Mouse (Mus musculus): ENCODE measurements around the gene Nek6.

The Nek6 gene

GRCm38 (mm10) chr2:38511487-38512307 is at the start of gene Nek6:
Gene Nek6 (plus strand): TSS chr2:38511643.
- peak; percentile 38 to 58 for DNase-seq (ENCODE audit: low spot score in 2 of 2)

GRCm38 (mm10) chr2:38462323-38462722 is 49.1 kb upstream of the Nek6 start:
- no peak for DNase-seq (ENCODE audit: low spot score in 2 of 2)

- DNase-seq (ENCODE audit: low spot score in 2 of 2), result no peak
These were observed 42.6 kb upstream of the Nek6 start for GRCm38 (mm10) chr2:38468845-38469244.

- DNase-seq (ENCODE audit: low spot score in 2 of 2), result no peak
These were observed 39.7 kb upstream of the Nek6 start for GRCm38 (mm10) chr2:38471745-38472144.

GRCm38 (mm10) chr2:38472829-38473228 is 38.6 kb upstream of the Nek6 start:
- DNase-seq (ENCODE audit: low spot score in 2 of 2), result no peak

- DNase-seq (ENCODE audit: low spot score in 2 of 2), result no peak
These were observed 34.5 kb upstream of the Nek6 start for GRCm38 (mm10) chr2:38476871-38477496.

GRCm38 (mm10) chr2:38477497-38477873 is 34.0 kb upstream of the Nek6 start:
- DNase-seq (ENCODE audit: low spot score in 2 of 2), result no peak

- DNase-seq (ENCODE audit: low spot score in 2 of 2), result no peak
These were observed 32.8 kb upstream of the Nek6 start for GRCm38 (mm10) chr2:38478683-38479082.

GRCm38 (mm10) chr2:38479541-38479940 is 31.9 kb upstream of the Nek6 start:
- no peak for DNase-seq (ENCODE audit: low spot score in 2 of 2)

GRCm38 (mm10) chr2:38481166-38481778 is 30.2 kb upstream of the Nek6 start:
- peak in 1 of 2 experiments; percentile 59 for DNase-seq (ENCODE audit: low spot score in 2 of 2)

GRCm38 (mm10) chr2:38482122-38482521 is 29.3 kb upstream of the Nek6 start:
- no peak for DNase-seq (ENCODE audit: low spot score in 2 of 2)

- DNase-seq (ENCODE audit: low spot score in 2 of 2), result no peak
These were observed 28.3 kb upstream of the Nek6 start for GRCm38 (mm10) chr2:38483058-38483704.

GRCm38 (mm10) chr2:38484556-38484955 is 26.9 kb upstream of the Nek6 start:
- no peak for DNase-seq (ENCODE audit: low spot score in 2 of 2)

- DNase-seq (ENCODE audit: low spot score in 2 of 2), result no peak
These were observed 26.0 kb upstream of the Nek6 start for GRCm38 (mm10) chr2:38485409-38485808.

- no peak for DNase-seq (ENCODE audit: low spot score in 2 of 2)
These were observed 25.2 kb upstream of the Nek6 start for GRCm38 (mm10) chr2:38485957-38486931.

GRCm38 (mm10) chr2:38497594-38497993 is 13.8 kb upstream of the Nek6 start:
- no peak for DNase-seq (ENCODE audit: low spot score in 2 of 2)

GRCm38 (mm10) chr2:38501606-38502005 is 9.8 kb upstream of the Nek6 start:
- DNase-seq (ENCODE audit: low spot score in 2 of 2), result no peak

- no peak for DNase-seq (ENCODE audit: low spot score in 2 of 2)
These were observed 9.3 kb upstream of the Nek6 start for GRCm38 (mm10) chr2:38502123-38502522.

GRCm38 (mm10) chr2:38502747-38503146 is 8.7 kb upstream of the Nek6 start:
- DNase-seq (ENCODE audit: low spot score in 2 of 2), result no peak

GRCm38 (mm10) chr2:38504311-38504710 is 7.1 kb upstream of the Nek6 start:
- no peak for DNase-seq (ENCODE audit: low spot score in 2 of 2)

GRCm38 (mm10) chr2:38507181-38507580 is 4.3 kb upstream of the Nek6 start:
- no peak for DNase-seq (ENCODE audit: low spot score in 2 of 2)

Measured in spleen, postnatal 10 days (tissue).